Mouse (Mus musculus) embryo, embryonic 9.5 days (tissue): ENCODE data around the gene Napsa.

ENCODE experiments used
- DNase-seq: peaks from one replicate; pipeline ENCODE4 v3.0.0-alpha.2; 2017; ENCODE audit errors: extremely low spot score

The Napsa gene

DNA sequence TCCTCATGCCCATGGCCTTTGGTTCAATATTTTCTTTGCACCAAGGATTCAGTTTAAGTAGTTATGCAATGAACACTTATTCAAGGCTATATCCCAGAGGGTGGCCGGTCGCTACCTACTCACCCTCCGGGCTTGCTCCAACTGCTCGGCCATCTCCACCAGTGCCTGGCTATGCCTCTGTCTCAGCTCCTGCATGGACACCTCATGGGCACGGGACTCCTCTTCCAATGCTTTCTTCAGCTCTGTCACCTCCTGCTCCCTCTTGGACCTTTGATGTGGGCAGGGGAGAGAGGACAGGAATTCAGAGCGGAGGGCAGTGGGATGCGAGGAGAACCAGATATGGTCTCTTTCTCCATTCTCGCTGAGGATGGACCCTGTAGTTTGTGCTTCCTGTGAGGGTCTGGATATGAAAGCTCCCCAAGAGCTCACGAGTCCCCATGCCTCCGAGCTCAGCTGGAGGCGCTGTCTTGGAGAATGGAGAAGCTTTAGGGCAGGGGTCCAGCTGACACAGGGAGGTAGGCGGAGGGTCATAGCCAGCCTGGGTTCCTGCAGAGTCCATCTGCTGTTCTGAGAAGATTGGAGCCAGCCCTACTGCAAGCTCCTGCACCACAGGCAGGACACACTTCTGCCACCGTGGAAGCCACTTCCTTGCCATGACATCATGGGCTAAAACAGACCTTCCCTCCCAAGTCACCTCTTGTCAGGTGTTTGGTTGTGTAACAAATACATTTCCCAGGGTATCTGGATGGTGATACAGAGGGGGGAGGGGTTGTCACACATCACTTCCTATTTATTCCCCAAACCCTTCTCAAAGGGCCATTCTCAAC, 53.3 kb downstream of the Napsa start:
- DNase-seq, result no peak

DNA sequence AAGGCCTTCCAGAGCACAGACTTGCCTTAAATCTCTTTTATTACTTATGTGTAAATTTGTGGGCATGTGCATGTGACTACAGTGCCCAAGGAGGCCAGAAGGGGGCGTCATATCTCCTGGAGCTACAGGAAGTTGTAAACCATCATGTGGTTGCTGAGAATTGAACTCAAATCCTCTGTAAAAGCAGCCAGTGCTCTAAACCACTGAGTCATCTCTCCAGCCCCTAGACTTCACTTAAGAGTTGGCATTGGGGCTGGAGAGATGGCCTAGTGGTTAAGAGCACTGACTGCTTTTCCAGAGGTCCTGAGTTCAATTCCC, 53.8 kb downstream of the Napsa start:
- no peak for DNase-seq

DNA sequence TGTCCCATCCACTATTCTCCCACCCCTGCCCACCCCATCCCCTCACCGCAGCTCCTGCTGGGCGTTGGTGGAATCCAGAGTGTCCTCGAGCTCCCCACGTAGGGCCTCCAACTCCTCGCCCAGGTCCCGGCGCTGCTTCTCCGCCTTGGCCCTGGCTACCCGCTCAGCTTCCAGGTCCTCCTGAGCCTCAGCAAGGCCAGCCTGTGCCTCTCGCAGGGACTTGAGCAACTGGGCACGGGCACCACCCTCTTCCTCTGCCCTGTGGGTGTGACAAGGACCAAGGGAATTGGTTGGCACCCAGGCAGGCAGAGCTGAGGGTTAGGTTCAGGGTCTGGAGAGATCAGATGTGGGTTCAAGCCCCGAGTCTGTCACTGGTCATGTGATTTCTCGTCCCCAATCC, 54.8 kb downstream of the Napsa start:
- no peak for DNase-seq

DNA sequence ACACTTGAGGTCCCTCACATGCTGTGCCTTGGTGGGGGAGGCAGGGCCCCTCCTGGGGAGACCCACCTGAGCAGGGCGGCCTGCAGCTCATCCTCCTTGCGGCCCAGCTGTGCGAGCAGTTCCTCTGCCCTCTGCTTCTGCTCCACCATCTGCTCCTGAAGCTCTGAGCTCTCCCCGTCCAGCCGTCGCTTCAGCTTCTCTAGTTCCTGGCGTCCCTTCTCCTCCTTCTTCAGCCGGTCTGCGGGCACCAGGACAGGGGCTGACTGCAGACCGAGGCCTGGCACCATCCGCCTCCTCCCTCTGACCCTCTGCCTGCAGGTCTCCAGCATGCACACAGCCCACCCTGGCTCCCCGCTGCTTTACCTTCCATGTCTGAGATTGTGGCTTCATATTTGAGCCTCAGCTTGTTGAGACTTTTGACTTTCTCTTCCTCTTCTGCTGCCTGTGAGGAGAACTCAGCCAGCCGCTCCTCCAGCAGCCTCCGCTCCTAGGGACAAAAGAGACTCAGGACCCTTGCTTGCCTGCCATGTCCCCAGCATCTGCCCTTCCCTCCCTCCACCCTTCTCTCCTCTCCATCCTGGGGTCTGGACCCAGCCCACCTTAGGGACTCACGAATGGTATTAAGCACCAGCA, 56.3 kb downstream of the Napsa start:
- DNase-seq, result no peak

DNA sequence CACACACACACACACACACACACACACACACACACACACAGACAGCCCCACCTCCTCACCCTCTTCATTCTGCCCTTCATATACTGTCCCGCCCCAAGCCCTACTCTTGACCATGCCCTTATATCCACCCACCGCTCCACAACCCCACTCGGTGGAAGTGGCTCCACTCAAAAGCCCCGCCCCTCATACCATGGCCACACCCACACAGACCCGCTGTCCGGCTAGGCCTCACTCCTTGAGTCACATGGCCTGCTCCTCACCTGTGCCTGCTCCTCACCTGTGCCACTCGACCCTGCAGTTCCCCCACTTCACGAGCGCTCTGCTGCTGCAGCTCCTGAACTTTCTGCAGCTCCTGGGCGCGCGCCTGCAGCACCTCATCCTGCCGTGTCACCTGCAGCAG, 58.3 kb downstream of the Napsa start:
- DNase-seq, result no peak

DNA sequence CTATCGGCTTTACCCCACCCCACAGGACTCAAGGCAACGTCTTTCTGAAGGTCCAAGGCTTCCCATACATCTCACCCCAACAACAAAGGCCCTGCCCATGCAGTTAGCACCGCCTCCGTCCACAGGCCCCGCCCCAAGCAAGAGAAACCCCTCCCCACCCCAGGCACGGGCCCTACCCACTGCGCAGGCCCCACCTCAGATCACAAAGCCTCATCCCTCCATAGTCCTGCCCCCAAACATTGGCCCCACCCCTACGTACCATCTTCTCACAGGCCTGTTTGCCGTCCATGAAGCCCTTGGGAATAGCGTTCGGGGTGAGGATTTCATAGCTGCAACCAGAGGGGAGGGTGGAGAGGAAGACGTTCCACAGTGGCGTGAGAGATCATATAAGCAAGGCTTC, 60.5 kb downstream of the Napsa start:
- no peak for DNase-seq

DNA sequence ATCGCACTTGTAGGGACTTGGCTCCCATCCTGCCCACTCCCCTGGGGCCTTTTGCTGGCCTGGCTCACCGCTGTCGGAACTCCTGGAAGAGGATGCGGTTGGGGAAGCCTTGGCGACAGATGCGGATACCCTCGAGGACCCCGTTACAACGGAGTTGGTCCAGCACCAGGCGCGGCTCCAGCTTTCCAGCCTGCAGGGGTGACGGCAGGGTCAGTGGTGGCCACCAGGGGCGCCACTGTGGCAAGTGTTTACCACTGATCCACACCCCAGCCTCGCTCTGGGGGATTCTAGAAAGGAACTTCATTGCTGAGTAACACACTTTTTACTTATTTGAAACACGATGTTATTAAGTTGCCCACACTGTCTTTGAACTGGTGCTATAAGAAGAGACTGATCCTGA, 61.2 kb downstream of the Napsa start:
- DNase-seq, result no peak
